Mouse (Mus musculus): ENCODE results near the gene Ube2z.

- TF ChIP-seq CTCF (IDR thresholded peaks at IDR 0.05; ENCODE audit: extremely low read depth, insufficient read depth, insufficient read length, insufficient replicate concordance) (no peak), POLR2A (IDR thresholded peaks at IDR 0.05; ENCODE audit: low read depth, low read length) (no peak)
These were observed 520 bp downstream of the Ube2z start for GRCm38 (mm10) chr11:96064521-96065214.
